Mouse (Mus musculus): Measurements from ENCODE around the gene Tmed3. TPM values are rescaled to one million over a fixed set of nuclear protein-coding genes. Genes with fewer than 3 reads are reported as not detected.

The Tmed3 gene
- polyA plus RNA-seq (2012; rRNA removed), result 38.1 TPM in 2 replicates

DNA sequence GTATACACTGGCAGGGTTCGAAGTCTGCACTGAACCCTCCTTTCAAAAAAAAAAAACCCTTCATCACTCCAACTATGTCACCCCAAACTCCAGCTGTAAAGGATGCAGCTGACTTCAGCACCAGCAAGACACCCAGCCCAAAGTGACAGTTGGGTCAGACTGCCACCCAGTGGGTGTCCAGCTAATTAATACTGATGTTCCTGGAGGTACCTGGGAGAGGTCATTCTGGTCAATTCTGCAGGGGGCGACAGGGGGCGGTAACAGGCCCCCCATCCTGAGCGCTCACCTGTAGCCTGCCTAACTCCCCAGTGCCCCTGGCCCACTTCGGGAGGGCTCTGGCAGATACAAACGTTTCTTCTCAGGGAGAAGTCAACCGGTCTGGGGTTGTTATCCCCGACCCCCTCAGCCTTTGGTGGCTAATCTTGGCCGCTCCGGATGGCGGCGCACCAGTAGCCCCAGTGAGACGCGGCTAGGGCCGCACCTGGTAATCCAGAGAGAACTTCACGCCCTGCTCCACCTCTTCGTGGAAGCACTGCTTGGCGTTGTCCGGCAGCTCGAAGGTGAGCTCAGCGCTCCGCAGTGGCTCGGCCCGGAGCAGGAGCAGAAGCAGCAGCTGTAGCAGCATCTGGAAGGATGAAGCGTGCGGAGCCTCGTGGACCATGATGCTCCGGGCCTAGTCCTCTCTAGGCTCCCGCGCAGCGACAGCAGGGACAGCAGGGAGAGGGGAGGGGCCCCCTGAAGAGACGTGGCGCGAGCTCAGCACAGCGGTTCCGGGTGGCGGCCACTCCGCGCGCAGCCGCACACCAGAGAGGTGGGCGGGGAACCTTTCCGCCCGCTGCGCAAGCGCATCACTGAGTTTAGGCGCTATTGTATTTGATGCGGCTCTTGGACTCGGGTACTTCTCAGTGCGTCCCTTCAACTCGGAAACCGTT is at the start of gene Tmed3:
Tmed3 (minus strand) TSS at position 804 of the 932 bp plus-strand sequence.
- peak; percentile 15; the same call in 1 of the 2 replicates for TF ChIP-seq CTCF (IDR thresholded peaks at IDR 0.05; ENCODE audit: borderline replicate concordance, extremely low read depth, insufficient read depth, insufficient read length)
- peak; percentile 83; the same call in 1 of the 2 replicates for TF ChIP-seq POLR2A (IDR thresholded peaks at IDR 0.05; ENCODE audit: borderline replicate concordance, extremely low read depth, insufficient read depth, insufficient read length, poor library complexity, severe bottlenecking)
- peak; percentile 98 for DNase-seq (ENCODE audit: low read depth)

DNA sequence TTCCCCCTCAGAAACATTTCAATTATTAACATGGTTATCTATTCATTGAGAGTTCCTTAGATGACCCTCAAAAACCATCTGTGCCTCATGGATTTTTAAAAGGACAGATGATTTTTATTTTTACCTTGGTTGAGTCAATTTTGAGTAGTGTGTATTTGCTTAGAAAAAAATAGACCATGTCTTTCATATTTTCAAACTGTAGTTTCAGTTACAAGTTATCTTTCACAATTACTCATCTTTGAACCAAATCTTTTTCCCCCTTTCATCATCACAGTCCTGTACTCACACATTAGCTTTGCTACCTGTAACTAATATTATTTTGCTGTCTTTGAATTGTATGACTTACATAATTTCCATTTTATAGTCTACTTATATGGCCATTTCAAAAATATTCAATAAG is 35.2 kb upstream of the Tmed3 start:
- TF ChIP-seq CTCF (IDR thresholded peaks at IDR 0.05; ENCODE audit: borderline replicate concordance, extremely low read depth, insufficient read depth, insufficient read length), result no peak
- no peak for TF ChIP-seq POLR2A (IDR thresholded peaks at IDR 0.05; ENCODE audit: borderline replicate concordance, extremely low read depth, insufficient read depth, insufficient read length, poor library complexity, severe bottlenecking)

DNA sequence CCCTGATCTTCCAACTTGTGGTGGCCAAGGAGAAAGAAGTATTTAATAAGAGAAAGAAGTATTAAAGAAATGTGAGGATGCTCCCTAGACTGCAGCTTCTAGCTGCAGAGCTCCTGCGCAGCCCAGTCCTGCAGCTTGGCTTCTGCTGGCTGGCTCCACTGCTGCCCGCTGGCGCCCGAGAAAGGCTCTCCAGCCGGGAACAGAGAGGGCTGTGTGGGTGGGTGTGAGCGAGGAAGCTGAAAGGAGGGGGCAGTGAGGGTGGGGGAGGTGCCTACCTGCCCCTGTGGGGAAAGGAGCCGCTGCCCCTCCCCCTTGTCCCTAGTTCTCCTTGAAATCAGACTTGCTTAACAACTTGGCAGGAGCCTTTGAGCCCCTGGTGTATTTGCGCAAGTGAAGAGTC is 33.4 kb upstream of the Tmed3 start, which contains the start of gene Ankrd34c:
Ankrd34c (minus strand) TSS at position 181 of the 400 bp plus-strand sequence.
- TF ChIP-seq CTCF (IDR thresholded peaks at IDR 0.05; ENCODE audit: borderline replicate concordance, extremely low read depth, insufficient read depth, insufficient read length) (no peak), POLR2A (IDR thresholded peaks at IDR 0.05; ENCODE audit: borderline replicate concordance, extremely low read depth, insufficient read depth, insufficient read length, poor library complexity, severe bottlenecking) (no peak)
- DNase-seq (ENCODE audit: low read depth), result peak; percentile 25

More for the DNA sequence above, 35.2 kb upstream of the Tmed3 start:
- DNase-seq (ENCODE audit: low read depth), result no peak

DNA sequence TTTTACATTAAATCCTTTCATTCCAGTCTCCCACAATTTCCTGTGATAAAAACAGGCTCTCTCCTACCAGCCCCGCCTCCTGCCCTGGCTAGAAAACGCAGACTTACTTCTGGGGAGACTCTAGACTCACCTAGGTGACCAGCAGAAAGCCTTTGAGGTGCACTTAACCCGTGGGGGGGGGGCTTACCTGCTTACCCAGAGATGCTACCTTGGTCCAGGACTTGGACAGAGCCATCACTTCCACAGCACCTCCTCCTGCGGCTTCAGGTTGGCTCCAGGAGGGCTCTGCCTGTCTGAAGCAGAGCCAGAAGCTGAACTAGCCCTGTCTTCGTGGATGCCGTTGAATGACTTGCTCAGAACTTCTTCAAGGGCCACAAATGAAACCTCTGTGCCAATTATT is 33.0 kb upstream of the Tmed3 start:
- no peak for TF ChIP-seq CTCF (IDR thresholded peaks at IDR 0.05; ENCODE audit: borderline replicate concordance, extremely low read depth, insufficient read depth, insufficient read length)
- DNase-seq (ENCODE audit: low read depth), result no peak

DNA sequence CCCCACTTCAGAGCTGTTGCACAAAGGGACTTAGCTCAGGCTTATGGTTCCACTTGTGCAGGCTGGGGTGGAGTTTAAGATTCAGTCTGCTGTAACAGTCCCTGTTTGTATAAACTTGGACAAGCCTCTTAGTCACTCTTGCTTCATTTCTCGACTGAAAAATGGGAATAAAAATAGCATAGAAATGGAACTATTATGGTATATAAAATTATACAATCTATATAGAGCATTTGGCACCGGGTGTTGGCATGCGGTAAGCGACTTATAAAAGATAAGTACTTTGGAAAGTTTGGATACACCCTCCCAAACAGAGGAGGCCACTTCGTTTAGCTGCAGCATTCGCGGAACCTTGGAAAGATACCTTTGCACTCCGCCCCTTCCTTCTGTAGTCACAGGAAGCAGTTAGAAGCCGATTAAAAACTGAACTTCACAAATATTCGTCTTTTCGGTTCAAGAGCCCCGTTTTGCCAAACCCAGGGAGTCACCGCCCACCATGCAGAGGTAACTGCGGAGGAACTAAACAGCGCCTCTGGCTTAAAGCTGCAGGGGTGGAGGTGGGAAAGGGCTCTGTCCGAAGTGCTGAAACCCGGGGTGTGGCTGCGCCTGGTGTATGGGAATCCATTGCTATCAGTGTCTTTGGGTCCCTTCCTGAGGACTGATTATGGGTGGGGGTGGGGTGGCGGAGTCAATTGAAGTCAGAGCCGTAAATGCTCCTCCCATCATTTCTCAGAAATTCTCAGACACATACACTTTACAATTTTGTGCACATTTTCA is 32.3 kb upstream of the Tmed3 start:
- TF ChIP-seq CTCF (IDR thresholded peaks at IDR 0.05; ENCODE audit: borderline replicate concordance, extremely low read depth, insufficient read depth, insufficient read length) (no peak), POLR2A (IDR thresholded peaks at IDR 0.05; ENCODE audit: borderline replicate concordance, extremely low read depth, insufficient read depth, insufficient read length, poor library complexity, severe bottlenecking) (no peak)
- peak; percentile 29 for DNase-seq (ENCODE audit: low read depth)

DNA sequence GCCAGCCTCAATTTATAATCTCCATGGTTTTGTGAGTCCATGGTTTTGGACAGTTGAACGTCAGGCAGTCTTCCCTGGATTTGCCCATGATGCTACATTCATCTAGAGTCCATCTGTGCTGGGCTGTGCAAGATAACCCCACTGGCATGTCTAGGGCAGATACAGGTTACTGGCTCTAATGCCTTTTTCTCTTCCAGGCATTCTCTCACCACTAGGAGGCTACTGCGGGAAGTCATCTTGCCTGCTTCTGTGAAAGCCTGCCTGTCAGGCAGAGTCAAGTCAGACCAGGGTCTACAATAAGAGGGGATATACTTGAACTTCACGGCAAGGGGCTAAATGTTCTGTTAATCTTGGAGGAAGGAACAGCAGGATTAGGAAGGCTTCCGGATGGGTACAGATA is 2.0 kb upstream of the Tmed3 start:
- TF ChIP-seq CTCF (IDR thresholded peaks at IDR 0.05; ENCODE audit: borderline replicate concordance, extremely low read depth, insufficient read depth, insufficient read length) (peak; percentile 62; the same call in 1 of the 2 replicates), POLR2A (IDR thresholded peaks at IDR 0.05; ENCODE audit: borderline replicate concordance, extremely low read depth, insufficient read depth, insufficient read length, poor library complexity, severe bottlenecking) (no peak)
- DNase-seq (ENCODE audit: low read depth), result peak; percentile 53

DNA sequence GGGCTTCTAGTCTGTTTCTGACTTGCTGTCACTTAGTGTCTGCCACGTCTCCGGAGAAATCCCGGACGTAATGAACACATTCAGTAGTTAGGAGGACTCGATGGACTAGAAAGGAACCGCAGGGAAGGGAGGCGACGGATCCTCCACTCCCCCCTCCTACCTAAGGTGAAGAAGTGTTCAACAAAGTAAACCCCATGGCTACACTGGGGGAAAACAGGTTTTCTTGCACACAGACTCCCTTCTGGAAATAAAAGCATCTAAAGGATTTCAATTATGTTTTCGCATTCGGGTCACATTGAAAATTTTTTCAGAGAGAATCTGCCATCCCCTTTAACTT is 297 bp upstream of the Tmed3 start:
- TF ChIP-seq POLR2A (IDR thresholded peaks at IDR 0.05; ENCODE audit: borderline replicate concordance, extremely low read depth, insufficient read depth, insufficient read length, poor library complexity, severe bottlenecking), result no peak
- DNase-seq (ENCODE audit: low read depth), result no peak

DNA sequence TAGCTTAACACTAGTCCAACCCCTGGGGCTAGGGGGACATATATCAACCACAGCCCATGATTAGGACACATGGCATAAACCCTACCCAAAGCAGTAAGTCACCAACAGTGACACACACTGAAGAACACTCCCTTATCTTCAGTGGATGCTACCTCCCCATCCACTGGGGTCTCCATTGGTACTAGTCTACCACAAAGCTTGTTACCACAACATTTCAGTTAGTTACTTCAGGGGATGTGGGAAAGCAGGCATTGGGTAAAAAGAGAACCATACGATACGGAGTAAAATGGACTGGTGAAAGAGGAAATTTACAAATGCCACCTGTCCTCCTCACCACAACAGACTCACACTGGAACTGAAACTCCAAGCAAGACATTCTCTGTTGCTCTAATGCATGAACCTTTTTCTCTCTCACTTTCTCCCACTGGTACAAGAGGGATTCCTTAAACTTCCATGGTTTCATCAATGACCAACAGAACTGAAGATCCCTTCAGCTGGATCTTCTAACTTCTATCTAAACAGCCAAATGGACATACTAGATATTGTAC is 3.9 kb downstream of the Tmed3 start:
- DNase-seq (ENCODE audit: low read depth), result no peak
- no peak for TF ChIP-seq POLR2A (IDR thresholded peaks at IDR 0.05; ENCODE audit: borderline replicate concordance, extremely low read depth, insufficient read depth, insufficient read length, poor library complexity, severe bottlenecking)
- no peak for TF ChIP-seq CTCF (IDR thresholded peaks at IDR 0.05; ENCODE audit: borderline replicate concordance, extremely low read depth, insufficient read depth, insufficient read length)

DNA sequence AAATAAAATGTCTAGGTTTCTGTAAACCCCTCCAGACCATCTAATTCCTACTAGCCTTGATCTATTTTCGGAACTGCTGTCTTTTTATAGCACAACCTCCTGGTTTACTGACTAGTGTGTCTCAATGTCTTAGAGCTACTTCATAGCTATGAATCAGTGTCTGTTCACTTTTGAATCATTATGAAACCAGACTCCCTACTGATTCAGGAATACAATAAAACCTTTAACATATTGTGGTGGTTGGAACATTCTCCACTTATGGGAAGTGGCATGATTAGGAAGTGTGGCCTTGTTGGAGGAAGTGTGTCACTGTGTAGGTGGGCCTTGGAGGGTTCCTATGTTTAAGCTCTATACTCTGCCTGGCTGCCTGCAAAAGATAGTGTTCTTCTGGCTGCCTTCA is 9.7 kb downstream of the Tmed3 start:
- TF ChIP-seq POLR2A (IDR thresholded peaks at IDR 0.05; ENCODE audit: borderline replicate concordance, extremely low read depth, insufficient read depth, insufficient read length, poor library complexity, severe bottlenecking) (no peak), CTCF (IDR thresholded peaks at IDR 0.05; ENCODE audit: borderline replicate concordance, extremely low read depth, insufficient read depth, insufficient read length) (no peak)
- no peak for DNase-seq (ENCODE audit: low read depth)

DNA sequence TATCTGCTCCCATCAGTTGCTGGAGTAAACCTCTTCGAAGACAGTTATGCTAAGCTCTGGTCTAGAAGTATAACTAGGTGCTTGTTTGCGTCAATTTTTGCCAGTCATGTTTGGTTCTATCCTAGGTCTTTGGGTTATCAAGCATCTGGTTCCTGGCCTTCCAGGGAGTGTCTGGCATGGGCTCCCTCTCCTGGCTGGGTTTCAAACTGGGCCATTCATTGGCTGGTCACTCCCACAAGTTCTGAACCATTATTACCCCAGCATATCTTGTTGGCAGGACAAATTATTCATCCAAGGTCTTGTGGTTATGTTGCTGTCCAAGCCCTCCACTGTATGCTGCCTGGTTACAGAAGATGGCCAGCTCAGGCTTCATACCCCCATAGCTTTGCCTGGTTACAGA is 11.2 kb downstream of the Tmed3 start:
- no peak for DNase-seq (ENCODE audit: low read depth)
- TF ChIP-seq CTCF (IDR thresholded peaks at IDR 0.05; ENCODE audit: borderline replicate concordance, extremely low read depth, insufficient read depth, insufficient read length) (no peak), POLR2A (IDR thresholded peaks at IDR 0.05; ENCODE audit: borderline replicate concordance, extremely low read depth, insufficient read depth, insufficient read length, poor library complexity, severe bottlenecking) (no peak)

DNA sequence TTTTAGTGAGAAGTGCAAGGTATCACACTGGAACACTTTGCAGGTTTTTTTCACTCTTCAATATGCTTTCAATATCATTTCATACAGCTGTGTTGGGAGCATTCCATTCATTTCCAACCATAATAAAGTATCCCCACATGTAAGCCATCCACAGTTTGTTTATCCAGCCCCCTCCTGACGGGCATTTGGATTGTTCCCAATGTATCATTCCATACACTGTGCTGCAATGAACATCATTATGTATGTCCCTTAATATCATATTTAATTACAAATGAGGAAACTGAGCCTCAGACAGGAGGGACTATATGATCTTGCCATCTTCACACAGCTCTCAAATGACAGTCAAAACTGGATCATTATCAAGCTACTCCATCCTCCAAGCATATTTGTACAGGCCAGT is 15.7 kb downstream of the Tmed3 start:
- DNase-seq (ENCODE audit: low read depth), result no peak
- TF ChIP-seq CTCF (IDR thresholded peaks at IDR 0.05; ENCODE audit: borderline replicate concordance, extremely low read depth, insufficient read depth, insufficient read length) (no peak), POLR2A (IDR thresholded peaks at IDR 0.05; ENCODE audit: borderline replicate concordance, extremely low read depth, insufficient read depth, insufficient read length, poor library complexity, severe bottlenecking) (no peak)

Measured in brain, embryonic 14.5 days (tissue).